Mouse (Mus musculus): ENCODE results near the gene Fancd2os. TPM values are rescaled to one million over a fixed set of nuclear protein-coding genes. Genes with fewer than 3 reads are reported as not detected.
A peak's percentile ranks its signal among the peaks of the same experiment; 100 is the strongest.

Fancd2os gene
- total and polyA plus RNA-seq, 3 experiments = 0.12 to 0.22 TPM; not detected in 1

DNA sequence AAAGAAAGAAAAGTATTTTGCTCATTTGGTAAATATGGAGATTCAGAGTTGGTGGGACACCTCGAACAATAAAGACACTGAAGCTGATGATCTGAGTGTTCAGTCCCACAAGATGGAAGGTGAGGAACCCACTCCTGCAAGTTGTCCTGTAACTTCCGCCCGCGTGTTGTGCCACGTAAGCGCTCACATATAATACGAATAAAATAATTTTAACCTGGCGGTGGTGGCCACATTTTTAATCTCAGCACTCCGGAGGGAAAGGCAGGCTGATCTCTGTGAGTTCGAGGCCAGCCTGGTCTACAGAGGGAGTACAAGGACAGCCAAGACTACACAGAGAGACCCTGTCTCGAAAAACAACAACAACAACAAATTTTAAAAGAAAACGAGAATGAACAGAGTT is 3.5 kb upstream of the Fancd2os start:
- Histone ChIP-seq H3K9ac (ENCODE audit: control insufficient read depth, low read depth, low read length, poor library complexity, severe bottlenecking) (peak overlapping the region; percentile 85), H3K4me3 (ENCODE audit: control insufficient read depth in 1 of 2, insufficient read depth in 1 of 2, low read depth in 2 of 2, low read length in 2 of 2) (peak overlapping the region; percentile 82 to 86), H3K79me2 (ENCODE audit: control insufficient read depth, insufficient read depth, low read length, poor library complexity) (peaks cover 34% of the 10 kb centered on the region)

DNA sequence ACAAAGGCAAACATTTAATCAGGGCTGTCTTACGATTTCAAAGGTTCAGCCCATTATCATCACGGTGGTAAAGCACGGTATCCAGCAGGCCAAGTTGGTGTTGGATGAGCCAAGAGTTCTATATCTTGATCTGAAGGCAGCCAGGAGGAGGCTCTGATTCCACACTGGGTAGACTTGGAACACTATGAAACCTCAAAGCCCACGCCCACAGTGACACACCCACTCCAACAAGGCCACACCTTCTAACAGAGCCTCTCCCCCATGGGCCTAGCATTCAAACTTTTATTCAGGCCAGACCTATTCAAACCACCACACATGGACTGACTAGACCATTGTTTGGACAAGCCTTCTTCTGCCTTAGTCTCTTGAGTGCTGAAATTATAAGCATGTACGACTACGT is 2.3 kb upstream of the Fancd2os start:
- DNase-seq (ENCODE audit: low read depth, low spot score) = peak; percentile 60
- TF ChIP-seq TCF12 (IDR thresholded peaks at IDR 0.05; ENCODE audit: low read depth, low read length) (0 out of 2 replicates have a peak, but pooled peaks have one; percentile 8), ETS1 (IDR thresholded peaks at IDR 0.05; ENCODE audit: low read depth, low read length) (0 out of 2 replicates have a peak, but pooled peaks have one; percentile 20), SMC3 (IDR thresholded peaks at IDR 0.05; ENCODE audit: low read depth, low read length) (no peak), RCOR1 (IDR thresholded peaks at IDR 0.05; ENCODE audit: low read depth, low read length) (peak; percentile 62; the same call in 1 of the 2 replicates), SIN3A (IDR thresholded peaks at IDR 0.05; ENCODE audit: low read length) (no peak), ZNF384 (IDR thresholded peaks at IDR 0.05; ENCODE audit: low read depth, low read length) (no peak), MXI1 (IDR thresholded peaks at IDR 0.05; ENCODE audit: low read depth, low read length) (peak; percentile 43; the same call in 1 of the 2 replicates), NRF1 (IDR thresholded peaks at IDR 0.05; ENCODE audit: insufficient read depth, low read depth, low read length, poor library complexity, severe bottlenecking) (peak; percentile 12; the same call in 1 of the 2 replicates), GABPA (IDR thresholded peaks at IDR 0.05; ENCODE audit: low read depth, low read length) (no peak), JUND (IDR thresholded peaks at IDR 0.05; ENCODE audit: low read depth, low read length) (0 out of 2 replicates have a peak, but pooled peaks have one; percentile 9)
- peaks cover 3 to 19% of the 10 kb centered on the region in 2 experiments; a peak in 3 of 4 replicates for H3K4me1 ChIP-seq (ENCODE audit: control insufficient read depth in 1 of 2, insufficient read depth in 2 of 2, low read length in 2 of 2)
- no peaks in the 10 kb centered on the region for H3K9me3 ChIP-seq (replicated peaks; ENCODE audit: insufficient read depth, low read length)
- H3K79me2 ChIP-seq (ENCODE audit: control insufficient read depth, insufficient read depth, low read length, poor library complexity) = peaks cover 27% of the 10 kb centered on the region
- no peak overlapping the region for H3K9ac ChIP-seq (ENCODE audit: control insufficient read depth, low read depth, low read length, poor library complexity, severe bottlenecking)
- H3K27ac ChIP-seq (ENCODE audit: control insufficient read depth, low read depth, low read length) = no peak overlapping the region
- no peak overlapping the region for H3K4me3 ChIP-seq (ENCODE audit: control insufficient read depth in 1 of 2, insufficient read depth in 1 of 2, low read depth in 2 of 2, low read length in 2 of 2)
- H3K27me3 ChIP-seq (ENCODE audit: control insufficient read depth in 1 of 2, insufficient read depth in 2 of 2, low read length in 2 of 2) = no peaks in the 10 kb centered on the region
- peaks cover 2 to 18% of the 10 kb centered on the region in 2 experiments; a peak in 3 of 4 replicates for H3K36me3 ChIP-seq (ENCODE audit: control insufficient read depth in 1 of 2, insufficient read depth in 2 of 2, low read length in 2 of 2)

More for the DNA sequence above, 3.5 kb upstream of the Fancd2os start:
- Histone ChIP-seq H3K9me3 (replicated peaks; ENCODE audit: insufficient read depth, low read length) (no peaks in the 10 kb centered on the region), H3K4me1 (ENCODE audit: control insufficient read depth in 1 of 2, insufficient read depth in 2 of 2, low read length in 2 of 2) (peaks cover 3 to 19% of the 10 kb centered on the region in 2 experiments; a peak in 3 of 4 replicates), H3K27me3 (ENCODE audit: control insufficient read depth in 1 of 2, insufficient read depth in 2 of 2, low read length in 2 of 2) (no peaks in the 10 kb centered on the region), H3K27ac (ENCODE audit: control insufficient read depth, low read depth, low read length) (peak overlapping the region; percentile 22), H3K36me3 (ENCODE audit: control insufficient read depth in 1 of 2, insufficient read depth in 2 of 2, low read length in 2 of 2) (peaks cover 4 to 18% of the 10 kb centered on the region in 2 experiments; a peak in 3 of 4 replicates)
- DNase-seq (ENCODE audit: low read depth, low spot score) = no peak
- TF ChIP-seq ELF1 (IDR thresholded peaks at IDR 0.05; ENCODE audit: low read depth, low read length) (peak; percentile 29; the same call in 1 of the 2 replicates), NELFE (IDR thresholded peaks at IDR 0.05; ENCODE audit: low read depth, low read length) (no peak), BHLHE40 (IDR thresholded peaks at IDR 0.05; ENCODE audit: borderline replicate concordance, low read depth, low read length) (no peak), MXI1 (IDR thresholded peaks at IDR 0.05; ENCODE audit: low read depth, low read length) (no peak), TBP (IDR thresholded peaks at IDR 0.05; ENCODE audit: low read depth, low read length) (peak; percentile 98)

All from MEL (cell line).